Mouse (Mus musculus): Measurements from ENCODE around the gene Mapt.
"Not testable (repeated sequence)": the region's sequence is repeated elsewhere in the genome, so short reads cannot be mapped to it uniquely, and the experiment has no call there.

The Mapt gene

DNA sequence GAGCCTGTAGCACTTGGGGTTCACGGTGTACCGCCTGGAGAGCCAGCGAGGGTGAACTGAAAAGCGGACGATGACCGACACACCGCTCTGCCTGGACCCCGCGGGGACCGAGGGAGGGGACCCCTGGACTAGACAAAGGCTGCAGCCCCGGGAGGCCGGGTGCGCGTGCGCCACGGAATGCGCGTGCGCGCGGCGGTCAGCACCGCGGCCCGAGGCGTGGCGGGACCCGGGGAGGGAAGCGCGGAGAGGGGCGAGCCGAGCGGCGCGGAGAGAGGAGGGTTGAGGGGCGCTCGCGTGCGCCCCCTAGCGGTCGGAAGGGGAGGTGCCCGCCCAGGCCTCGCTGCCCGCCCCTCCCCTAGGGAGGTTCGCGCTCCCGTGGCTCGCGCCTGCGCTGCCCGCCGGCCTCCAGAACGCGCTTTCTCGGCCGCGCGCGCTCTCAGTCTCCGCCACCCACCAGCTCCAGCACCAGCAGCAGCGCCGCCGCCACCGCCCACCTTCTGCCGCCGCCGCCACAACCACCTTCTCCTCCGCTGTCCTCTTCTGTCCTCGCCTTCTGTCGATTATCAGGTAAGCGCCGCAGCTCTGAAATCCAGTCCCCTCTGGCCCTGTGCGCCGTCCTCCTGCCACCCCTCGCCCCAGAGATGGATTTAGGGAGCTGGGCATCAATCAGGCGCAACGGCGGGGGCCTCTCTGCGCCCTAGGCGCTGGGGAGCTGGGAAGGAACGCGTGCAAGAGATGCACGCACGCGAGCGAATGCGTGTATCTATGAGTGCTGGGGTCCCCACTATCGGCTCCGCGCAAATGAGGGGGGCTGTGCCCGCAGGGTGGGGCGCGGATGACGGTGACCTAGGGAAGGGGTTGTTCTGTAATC is at the start of gene Mapt:
Gene Mapt, plus strand, starts transcription at position 350 of the 871 bp plus-strand sequence.
- no peak for DNase-seq (ENCODE audit: extremely low read depth, insufficient read length, low spot score)

DNA sequence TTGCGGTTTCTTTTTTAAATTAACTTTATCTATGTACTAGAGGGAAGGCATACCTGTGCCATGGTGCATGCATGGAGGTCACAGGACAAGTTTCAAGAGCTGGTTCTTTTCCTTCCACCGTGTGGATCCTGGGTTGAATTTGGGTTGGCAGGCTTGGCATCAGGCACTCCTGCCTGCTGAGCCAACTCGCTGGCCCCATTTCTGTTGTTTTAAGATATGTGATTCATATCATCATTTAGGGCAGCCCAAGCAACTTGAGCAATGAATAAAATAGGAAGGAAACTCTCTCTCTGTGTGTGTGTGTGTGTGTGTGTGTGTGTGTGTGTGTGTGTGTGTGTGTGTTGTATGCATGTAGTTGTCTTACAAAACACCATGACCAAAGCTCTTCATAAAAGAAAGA is 49.0 kb upstream of the Mapt start:
- no peak for DNase-seq (ENCODE audit: extremely low read depth, insufficient read length, low spot score)

DNA sequence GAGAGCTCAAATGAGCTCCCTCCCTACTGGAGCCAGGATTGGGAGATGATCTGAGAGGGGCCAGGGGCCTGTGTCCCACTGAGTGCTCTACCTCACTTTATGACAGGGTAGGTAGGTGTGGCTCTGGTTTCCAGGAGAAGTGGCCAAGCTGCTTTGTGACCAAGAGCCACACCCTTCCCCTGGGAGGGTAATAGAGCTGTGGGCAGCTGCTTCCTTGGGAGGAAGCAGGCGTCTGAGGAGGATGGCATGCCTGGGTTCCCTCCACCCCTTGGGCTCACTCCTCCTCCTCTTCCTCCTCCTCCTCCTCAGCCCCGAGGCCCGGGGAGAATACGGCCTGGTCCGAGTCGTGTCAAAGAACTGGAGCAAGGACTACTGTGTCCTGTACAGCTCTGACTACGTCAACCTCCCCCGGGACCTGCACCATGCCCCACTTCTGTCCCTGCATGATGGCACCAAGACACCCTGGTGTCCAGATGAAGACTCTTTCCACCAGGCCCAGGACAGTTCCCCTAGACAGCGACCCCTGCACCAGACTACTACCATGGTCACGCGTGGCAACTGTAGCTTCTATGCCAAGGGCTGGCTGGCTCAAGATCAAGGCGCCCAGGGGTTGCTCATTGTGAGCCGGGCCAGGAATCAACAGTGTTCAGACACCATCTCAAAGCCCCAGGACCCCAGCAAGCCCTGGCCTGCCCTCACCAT is 44.9 kb upstream of the Mapt start, which contains the start of gene Sppl2c:
Gene Sppl2c, plus strand, starts transcription at position 193 of the 702 bp plus-strand sequence.
- peak; percentile 24 for DNase-seq (ENCODE audit: extremely low read depth, insufficient read length, low spot score)

DNA sequence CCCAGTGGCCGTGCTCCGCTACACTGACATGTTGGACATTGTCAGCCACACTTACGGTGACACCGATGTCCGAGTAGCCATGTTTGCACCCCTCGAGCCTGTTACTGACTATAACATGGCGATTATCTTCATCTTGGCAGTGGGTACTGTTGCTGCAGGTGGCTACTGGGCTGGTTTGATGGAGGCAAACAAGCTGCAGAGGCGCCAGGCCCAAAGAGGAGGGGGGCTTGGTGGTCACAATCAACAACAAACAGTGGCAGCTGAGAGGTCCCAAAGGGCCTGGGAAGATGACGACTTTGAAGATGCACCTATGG is 44.4 kb upstream of the Mapt start:
- no peak for DNase-seq (ENCODE audit: extremely low read depth, insufficient read length, low spot score)

DNA sequence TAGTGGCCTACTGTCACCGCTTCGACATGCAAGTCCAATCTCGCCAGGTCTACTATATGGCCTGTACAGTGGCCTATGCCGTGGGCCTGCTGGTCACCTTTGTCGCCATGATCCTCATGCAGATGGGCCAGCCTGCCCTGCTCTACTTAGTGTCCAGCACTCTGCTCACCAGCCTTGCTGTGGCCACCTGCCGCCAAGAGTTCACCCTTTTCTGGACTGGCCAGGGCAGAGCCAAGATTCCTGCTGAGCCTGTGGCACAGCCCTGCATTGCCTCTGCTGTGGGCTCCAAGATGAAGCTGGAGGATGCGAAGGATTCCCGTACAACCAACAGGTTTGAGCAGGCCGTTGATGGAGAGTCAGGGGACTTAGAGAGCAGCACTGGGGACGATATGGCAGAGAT is 43.4 kb upstream of the Mapt start:
- DNase-seq (ENCODE audit: extremely low read depth, insufficient read length, low spot score) = no peak

DNA sequence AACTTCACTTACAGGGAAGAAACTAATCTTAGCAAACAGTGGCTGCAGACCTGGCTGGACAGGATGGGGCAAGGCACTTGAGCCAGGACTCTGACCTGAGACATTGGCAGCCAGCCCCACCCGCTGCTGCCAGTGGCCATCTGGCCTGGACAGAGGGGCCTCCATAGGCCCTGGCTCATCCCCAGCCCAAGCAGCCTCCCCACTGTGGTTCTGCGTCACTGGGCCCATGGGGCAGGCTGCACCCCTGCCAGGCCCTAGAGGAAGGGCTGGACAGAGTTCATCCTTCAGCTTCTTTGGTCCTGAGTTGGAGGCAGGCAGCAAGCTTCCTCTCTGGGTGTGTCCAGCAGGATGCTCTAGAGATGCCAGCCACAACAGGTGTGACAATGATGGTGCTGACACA is 41.2 kb upstream of the Mapt start:
- peak; percentile 43 for DNase-seq (ENCODE audit: extremely low read depth, insufficient read length, low spot score)

DNA sequence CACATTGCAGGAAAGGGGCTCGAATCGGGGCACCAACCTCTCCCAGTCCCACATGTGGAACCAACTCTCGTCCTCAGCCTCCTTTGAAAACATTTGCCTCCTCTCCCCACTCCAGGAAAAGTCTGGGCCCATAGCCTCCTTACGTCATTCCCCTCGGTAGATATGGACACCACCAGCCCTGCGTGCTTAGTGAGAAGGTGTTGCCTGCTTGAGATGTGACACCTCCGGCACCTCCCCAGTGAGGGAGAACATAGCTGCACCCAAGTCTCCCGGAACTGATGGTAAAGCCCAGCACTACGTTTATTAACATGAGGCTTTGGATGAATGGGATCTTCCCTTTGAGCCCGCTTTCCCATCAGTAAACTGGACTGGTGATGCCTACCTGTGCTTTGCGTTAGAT is 35.8 kb upstream of the Mapt start:
- DNase-seq (ENCODE audit: extremely low read depth, insufficient read length, low spot score) = no peak

DNA sequence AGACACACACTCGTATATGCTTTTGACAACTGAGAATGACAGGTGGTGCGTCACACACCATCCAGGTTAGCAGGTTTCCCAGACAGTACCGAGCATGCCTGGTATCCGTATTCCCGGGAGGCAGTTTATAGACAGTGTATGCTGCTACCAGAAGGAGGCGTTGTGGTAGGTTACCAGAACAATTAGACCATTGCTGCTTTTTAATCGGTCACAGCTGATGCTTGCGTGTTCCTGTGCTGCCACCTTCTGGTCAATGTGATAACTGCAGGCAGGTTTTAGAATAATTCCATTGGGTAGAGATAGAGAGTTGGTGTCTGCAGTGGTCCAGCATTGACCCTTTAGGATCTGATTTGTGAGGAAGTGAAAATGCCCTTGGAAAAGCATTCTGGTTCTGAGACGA is 35.4 kb upstream of the Mapt start:
- peak; percentile 29 for DNase-seq (ENCODE audit: extremely low read depth, insufficient read length, low spot score)

DNA sequence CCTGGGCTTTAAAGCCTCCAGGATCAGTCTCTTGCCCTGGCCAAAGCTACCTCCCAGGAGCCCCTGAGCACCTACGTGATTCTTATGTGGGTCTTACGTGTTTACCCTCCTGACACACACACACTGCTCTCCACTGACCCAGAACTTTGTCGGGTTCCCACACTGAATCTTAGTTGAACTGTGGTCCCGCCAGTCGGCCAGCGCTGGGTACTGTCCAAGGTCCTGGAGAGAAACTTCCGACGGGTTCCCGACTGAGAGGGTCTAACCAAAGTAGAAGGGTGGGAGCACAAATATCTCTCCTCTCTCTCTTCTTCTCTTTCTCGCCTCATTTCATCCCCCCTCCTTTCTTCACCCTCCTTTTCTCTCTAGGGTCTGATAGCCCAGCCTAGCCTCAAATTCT is 33.3 kb upstream of the Mapt start:
- no peak for DNase-seq (ENCODE audit: extremely low read depth, insufficient read length, low spot score)

DNA sequence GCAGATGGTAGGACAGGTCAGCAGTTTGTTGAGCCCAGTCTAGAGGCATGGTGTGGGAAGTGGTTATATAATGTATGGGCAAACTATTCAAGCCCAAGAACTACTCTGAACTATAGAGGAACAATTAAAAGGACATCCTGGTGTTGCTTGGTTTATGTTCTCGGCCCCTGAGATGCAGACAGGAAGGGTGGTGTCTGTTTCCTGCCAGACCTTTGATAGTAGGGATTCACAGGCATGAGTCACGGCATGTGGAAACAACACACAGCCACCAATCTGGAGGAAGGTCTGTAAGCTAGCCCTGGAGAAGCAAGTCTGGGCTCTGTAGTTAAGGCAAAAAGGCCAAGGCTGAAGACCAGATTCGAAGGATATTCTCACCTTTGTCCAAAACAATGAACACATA is 27.9 kb upstream of the Mapt start:
- DNase-seq (ENCODE audit: extremely low read depth, insufficient read length, low spot score) = no peak

DNA sequence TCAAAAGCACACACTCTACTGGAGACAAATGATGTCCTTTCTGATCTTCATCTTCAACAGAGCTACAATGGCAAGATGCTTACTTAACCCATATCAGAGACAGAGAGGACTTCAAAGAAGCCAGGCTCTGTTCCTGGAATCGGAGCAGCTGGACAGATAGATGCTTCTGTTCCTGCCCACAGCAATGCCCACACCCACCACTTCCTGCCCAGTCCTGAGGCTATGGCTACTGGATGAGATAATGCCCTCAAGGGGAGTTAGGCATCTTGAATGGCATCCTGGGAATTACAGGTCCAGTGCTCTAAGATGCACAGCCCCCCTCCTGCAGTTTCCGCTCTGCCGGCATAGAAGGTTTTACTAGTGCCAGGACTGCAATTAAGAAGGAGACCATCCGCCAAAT is 24.6 kb upstream of the Mapt start:
- no peak for DNase-seq (ENCODE audit: extremely low read depth, insufficient read length, low spot score)

DNA sequence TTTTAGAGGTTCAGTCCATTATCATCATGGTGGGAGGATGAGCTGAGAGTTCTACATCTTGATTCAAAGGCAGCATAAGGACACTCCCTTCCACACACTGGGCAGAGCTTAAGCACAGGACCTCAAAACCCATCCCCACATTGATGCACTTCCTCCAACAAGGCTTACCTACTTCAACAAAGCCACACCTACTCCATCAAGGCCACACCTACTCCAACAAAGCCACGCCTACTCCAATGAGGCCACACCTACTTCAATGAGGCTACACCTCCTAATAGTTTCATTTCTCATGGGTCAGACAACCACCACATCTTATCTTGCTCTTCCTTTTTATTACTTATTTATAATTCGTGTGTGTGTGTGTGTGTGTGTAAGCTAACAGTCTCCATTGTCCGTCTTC is 22.1 kb upstream of the Mapt start:
- DNase-seq (ENCODE audit: extremely low read depth, insufficient read length, low spot score) = no peak

DNA sequence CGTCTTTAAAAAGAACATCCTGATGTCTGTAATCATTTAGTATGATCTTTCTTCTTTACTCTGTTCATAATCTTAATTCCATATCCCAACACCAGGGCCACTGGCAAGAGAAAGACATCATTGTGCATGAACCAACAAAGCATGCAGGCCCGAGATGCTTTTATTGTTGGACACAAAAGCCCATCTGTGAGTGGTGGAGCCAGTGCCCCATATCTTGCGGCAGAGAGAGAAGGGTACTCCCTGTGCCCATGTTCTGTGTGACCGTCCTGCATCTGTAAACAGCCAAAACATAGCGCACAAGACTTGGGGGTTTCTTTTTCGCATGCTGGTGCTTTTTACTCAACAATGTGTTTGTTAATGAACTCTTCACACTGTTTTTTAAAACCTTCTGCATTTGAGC is 19.9 kb upstream of the Mapt start:
- no peak for DNase-seq (ENCODE audit: extremely low read depth, insufficient read length, low spot score)

DNA sequence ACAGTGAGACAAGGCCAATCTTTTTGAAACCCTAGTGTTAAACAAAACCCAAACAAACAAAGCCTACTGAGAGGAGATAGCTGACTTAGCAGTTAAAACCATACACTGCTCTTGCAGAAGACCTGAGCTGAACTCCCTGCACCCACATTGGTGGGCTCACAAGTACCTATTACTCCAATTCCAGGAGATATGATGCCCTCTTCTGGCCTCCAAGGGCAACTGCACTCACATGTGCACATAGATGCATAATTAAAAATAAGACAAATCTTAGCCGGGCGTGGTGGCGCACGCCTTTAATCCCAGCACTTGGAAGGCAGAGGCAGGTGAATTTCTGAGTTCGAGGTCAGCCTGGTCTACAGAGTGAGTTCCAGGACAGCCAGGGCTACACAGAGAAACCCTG is 17.1 kb upstream of the Mapt start:
- not testable (repeated sequence) for DNase-seq (ENCODE audit: extremely low read depth, insufficient read length, low spot score)

DNA sequence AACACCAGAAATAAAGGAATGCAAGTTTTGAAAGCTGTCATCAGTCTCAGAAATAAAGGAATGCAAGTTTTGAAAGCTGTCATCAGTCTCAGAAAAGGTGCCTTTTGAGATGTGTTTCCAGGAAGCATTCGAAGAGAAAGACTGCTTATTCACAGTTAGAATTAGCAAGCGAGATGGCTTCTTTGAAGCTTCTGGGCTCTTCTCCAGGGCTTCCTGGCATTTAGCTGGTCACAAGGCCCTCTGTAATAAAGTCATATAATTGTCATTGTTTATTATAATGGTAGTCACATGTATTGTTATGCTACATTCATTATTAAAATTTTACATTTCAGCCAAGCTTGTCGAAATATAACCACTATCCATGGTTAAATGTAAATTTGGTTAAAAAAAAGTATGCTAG is 13.1 kb upstream of the Mapt start:
- no peak for DNase-seq (ENCODE audit: extremely low read depth, insufficient read length, low spot score)

DNA sequence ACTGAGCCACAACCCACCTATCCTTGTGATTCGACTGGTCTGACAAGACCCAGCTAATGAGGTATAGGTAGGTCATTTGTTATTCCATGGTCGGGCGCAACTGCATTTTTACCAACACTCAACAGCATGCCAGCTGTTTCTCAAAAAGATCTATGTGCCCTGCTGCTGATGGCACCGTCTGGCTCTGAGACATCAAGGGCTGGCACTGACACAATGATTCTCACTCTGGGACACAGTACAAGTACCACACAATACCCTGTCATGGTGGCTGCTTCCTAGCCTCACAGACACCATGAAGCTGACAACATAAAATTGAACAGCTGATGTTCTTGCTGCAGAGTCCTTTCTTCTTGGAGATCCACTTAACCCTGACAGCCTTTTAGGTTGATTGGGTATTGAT is 10.9 kb upstream of the Mapt start:
- DNase-seq (ENCODE audit: extremely low read depth, insufficient read length, low spot score) = no peak

DNA sequence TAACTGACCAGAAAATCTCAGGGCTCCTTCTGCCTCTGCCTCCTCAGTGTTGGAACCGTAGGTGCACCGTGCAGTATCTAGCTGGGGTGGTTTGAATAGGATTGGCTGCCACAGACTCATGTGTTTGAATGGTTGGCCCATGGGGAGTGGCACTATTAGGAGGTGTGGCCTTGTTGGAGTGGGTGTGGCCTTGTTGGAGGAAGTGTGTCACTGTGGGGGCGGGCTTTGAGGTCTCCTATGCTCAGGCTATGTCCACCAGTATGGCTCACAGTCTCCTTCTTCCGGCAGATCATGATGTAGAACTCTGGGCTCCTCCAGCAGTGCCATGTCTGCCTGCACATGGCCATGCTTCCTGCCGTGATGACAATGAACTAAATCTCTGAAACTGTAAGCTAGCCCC is 9.4 kb upstream of the Mapt start:
- DNase-seq (ENCODE audit: extremely low read depth, insufficient read length, low spot score) = no peak

DNA sequence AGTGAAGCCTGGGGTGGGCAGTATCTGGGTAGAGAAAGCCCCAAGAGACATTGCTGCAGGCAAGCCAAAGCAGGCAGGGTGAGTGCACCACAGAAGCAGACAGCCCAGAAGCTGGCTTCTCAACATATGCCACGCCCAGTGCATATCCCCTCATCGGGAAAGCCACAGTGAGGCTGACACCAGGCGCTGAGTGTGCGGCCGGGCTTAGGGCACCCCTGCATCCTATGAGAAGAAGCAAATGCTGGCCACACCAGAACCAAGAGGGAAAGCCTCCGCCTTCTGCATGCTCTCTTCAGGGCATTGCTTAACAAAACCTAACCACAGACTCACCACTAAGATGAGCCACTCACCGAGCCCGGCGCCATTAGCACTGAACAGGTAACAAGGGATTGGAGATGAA is 7.9 kb upstream of the Mapt start:
- DNase-seq (ENCODE audit: extremely low read depth, insufficient read length, low spot score) = no peak

DNA sequence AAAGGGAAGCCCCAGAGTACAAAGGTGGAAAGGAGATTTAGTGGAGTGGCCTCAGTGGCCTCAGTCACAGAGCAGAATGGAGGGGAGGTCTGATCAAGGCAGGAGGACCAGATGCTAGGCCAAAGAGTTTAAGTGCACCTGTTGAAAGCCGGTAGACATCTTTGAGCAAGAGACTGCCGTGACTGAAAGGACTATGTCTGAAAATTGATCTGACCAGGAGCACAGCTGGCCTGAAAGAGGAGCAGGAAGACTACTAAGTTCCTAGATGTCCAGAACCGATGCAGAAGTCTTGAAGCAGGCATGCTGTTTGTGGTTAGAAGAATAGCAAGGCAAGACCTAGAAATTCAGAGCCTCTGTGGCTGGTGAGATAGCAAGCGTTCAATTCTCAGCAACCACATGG is 1.8 kb upstream of the Mapt start:
- DNase-seq (ENCODE audit: extremely low read depth, insufficient read length, low spot score) = no peak

DNA sequence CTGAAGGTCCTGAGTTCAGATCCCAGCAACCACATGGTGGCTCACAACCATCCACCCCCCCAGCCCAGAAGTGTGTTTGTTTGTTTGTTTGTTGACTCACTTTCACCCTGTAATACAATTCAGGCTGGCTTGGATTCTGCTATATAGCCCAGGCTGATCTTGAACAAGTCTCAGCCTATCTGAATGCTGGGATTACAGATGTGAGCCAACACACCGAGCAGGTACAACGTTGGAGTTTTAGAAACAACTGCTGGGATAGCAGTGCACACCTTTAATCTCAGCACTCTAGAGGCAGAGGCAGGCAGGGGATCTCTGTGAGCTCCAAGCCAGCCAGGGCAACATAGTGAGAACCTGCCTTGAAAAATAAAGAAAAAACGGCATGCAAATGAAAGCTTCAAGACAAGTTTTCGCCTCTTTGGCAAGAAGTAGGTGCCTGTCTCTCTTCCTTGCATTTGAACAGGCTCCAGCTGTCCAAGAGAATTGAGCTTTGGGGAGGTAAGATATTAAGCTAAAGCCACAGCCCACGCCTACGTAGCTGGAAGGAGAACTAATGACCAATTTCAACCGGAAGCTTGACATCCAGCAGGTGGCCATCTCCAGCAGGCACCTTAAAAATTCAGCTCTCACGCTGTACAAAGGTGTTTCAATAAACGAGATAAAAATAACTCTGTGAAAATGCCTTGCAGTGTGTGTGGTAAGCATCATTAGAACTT is 968 bp upstream of the Mapt start:
- DNase-seq (ENCODE audit: extremely low read depth, insufficient read length, low spot score) = no peak

DNA sequence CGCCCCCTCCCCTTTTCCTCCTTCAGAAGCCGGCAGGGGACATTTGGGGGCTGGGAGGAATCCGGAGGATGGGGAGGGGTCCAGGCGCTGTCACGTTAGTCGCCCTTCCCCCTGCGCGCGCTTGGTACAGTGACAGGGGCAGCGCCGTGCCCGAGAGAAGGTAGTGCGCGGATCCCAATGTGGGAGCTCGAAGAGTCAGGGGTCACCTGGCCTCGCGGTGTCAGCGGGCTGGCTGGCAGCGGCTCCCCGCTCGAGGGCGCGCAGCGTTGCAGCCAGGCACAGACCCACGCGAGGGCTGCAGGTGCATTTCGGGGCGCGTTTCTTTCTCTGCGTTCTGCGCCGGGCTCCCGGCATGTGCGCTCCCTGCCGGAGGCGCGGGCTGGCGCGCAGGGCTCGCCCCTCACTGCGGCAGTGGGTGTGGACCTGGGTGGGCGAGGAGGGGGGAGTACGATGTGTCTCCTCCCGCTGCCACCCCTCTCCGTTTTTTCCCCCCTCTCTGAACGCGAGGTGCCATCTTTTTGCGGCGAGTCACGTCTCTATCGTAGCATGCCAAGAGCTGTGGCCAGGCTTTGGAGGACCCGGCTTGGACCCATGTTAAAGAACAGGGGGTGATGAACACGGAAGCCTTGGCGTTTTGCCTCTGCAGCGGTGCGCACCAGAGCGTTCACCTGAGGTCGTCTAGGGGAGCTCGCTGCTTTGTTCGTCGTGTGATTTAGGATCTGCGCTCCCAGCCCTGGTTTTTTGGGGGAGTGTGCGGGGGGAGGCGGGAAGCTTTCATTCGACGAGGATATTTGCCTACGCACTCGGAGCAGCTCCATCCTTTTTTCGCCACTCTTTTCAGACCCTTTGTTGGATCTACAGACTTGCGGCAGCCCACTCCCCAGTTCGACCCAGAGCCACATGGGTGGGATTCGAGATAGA is 1.2 kb downstream of the Mapt start:
- DNase-seq (ENCODE audit: extremely low read depth, insufficient read length, low spot score) = no peak
